Mouse (Mus musculus) liver, postnatal 0 days (tissue): ENCODE measurements around the gene Col15a1. TPM values are rescaled to one million over a fixed set of nuclear protein-coding genes. Genes with fewer than 3 reads are reported as not detected.

Experiments used
- ATAC-seq: fragments of 200-750 bp; cut with Nextera tagmentation; 2 replicates; pipeline ENCODE4 v1.8.0; 2017; ENCODE audit warnings: mild to moderate bottlenecking, moderate library complexity
- DNase-seq: peaks from one replicate; pipeline ENCODE4 v3.0.0-alpha.2; 2016
- H3K27ac ChIP-seq: fragments of 300-500 bp; sonication (generic); 2 replicates; pipeline ENCODE4 v1.5.1; 2014; ENCODE audit warnings: antibody characterized with exemption, moderate library complexity, mild to moderate bottlenecking, low read depth
- H3K27me3 ChIP-seq: fragments of 300-500 bp; sonication (generic); 2 replicates; pipeline ENCODE4 v1.6.1; 2014; ENCODE audit warnings: low read length, control low read depth, mixed read lengths; ENCODE audit not compliant: insufficient read depth
- H3K36me3 ChIP-seq: fragments of 300-500 bp; sonication (generic); replicated peaks from 2 replicates; pipeline ENCODE4 v1.6.1; 2014; ENCODE audit warnings: mild to moderate bottlenecking, control low read depth, low read length, moderate library complexity, mixed read lengths; ENCODE audit not compliant: insufficient read depth
- H3K4me1 ChIP-seq: fragments of 300-500 bp; sonication (generic); 2 replicates; pipeline ENCODE4 v1.6.1; 2014; ENCODE audit warnings: antibody characterized with exemption, mild to moderate bottlenecking, control low read depth; ENCODE audit not compliant: insufficient read depth
- H3K4me2 ChIP-seq: fragments of 300-500 bp; sonication (generic); 2 replicates; pipeline ENCODE4 v1.6.1; 2014; ENCODE audit warnings: low read depth, mild to moderate bottlenecking, low read length, moderate library complexity, mixed read lengths
- H3K4me3 ChIP-seq: fragments of 300-500 bp; sonication (generic); 2 replicates; pipeline ENCODE4 v1.5.1; 2014; ENCODE audit warnings: low read depth, low read length
- H3K9ac ChIP-seq: fragments of 300-500 bp; sonication (generic); replicated peaks from 2 replicates; pipeline ENCODE4 v1.6.1; 2014; ENCODE audit warnings: mild to moderate bottlenecking, moderate library complexity
- H3K9me3 ChIP-seq: fragments of 300-500 bp; sonication (generic); 2 replicates; pipeline ENCODE4 v1.6.1; 2016; ENCODE audit warnings: mild to moderate bottlenecking, control low read depth, low read length, mixed read lengths
- CTCF ChIP-seq: sonication (generic); IDR thresholded peaks from 2 replicates; pipeline ENCODE4 v1.5.1; 2016; ENCODE audit warnings: antibody characterized with exemption, low read depth
- EP300 ChIP-seq: IDR thresholded peaks from 2 replicates; pipeline ENCODE4 v1.6.1; 2016; ENCODE audit warnings: antibody characterized with exemption, low read depth, mild to moderate bottlenecking
- WGBS: fragments of 180-500 bp; shearing (Covaris S2); extraction: QIAGEN DNeasy Blood & Tissue Kit; methylation state at CpG from one replicate; pipeline ENCODE4 v1.1.7; 2014; ENCODE audit not compliant: insufficient replicate concordance; 5-methylcytosine and 5-hydroxymethylcytosine counted together
- polyA plus RNA-seq: library from polyadenylated mRNA; unstranded; fragments of >200 nt; fragmentation: Nextera tagmentation; extraction: Ambion mirVana; gene quantifications from 2 replicates; pipeline ENCODE4 v1.2.1, GENCODE M21; 2015

Col15a1 gene
- polyA plus RNA-seq, 1 experiment from 2014 or later: 0.28 TPM

- Histone ChIP-seq H3K36me3 (no peaks in the 10 kb centered on the region), H3K4me1 (peaks cover 19% of the 10 kb centered on the region), H3K27ac (no peak overlapping the region), H3K9me3 (no peaks in the 10 kb centered on the region), H3K4me3 (peak overlapping the region; percentile 95), H3K4me2 (peak overlapping the region; percentile 100), H3K9ac (no peak overlapping the region), H3K27me3 (no peaks in the 10 kb centered on the region)
- 48% methylated on average over 3 of the region's 3 CpGs for WGBS
- DNase-seq (no peak), ATAC-seq (no peak)
- TF ChIP-seq EP300 (no peak), CTCF (no peak)
Observed at GRCm38 (mm10) chr4:47354304-47354703, 146.3 kb downstream of the Col15a1 start.

GRCm38 (mm10) chr4:47362662-47363061 lies 154.7 kb downstream of the Col15a1 start:
- Histone ChIP-seq H3K4me1 (peaks cover 4% of the 10 kb centered on the region; the same call in 1 of the 2 replicates), H3K9me3 (peaks cover 2% of the 10 kb centered on the region; the same call in 1 of the 2 replicates), H3K36me3 (no peaks in the 10 kb centered on the region), H3K9ac (no peak overlapping the region), H3K4me3 (no peak overlapping the region), H3K27me3 (no peaks in the 10 kb centered on the region), H3K4me2 (no peak overlapping the region), H3K27ac (no peak overlapping the region)
- TF ChIP-seq EP300 (no peak), CTCF (no peak)
- 78% methylated on average over 2 of the region's 2 CpGs for WGBS
- ATAC-seq (no peak), DNase-seq (no peak)

Other genes starting within 250 kb of the Col15a1 start
- 0.11 and 0.20 TPM in 2 replicates for gene Gabbr2, start 216.3 kb upstream of the Col15a1 start, polyA plus RNA-seq
- 0.07 and 0.14 TPM in 2 replicates for gene Anks6, start 150.7 kb upstream of the Col15a1 start, polyA plus RNA-seq
- 0.63 and 0.69 TPM in 2 replicates for gene Galnt12, start 116.3 kb upstream of the Col15a1 start, polyA plus RNA-seq
- gene Tgfbr1, start 145.1 kb downstream of the Col15a1 start, polyA plus RNA-seq: 3.7 and 5.2 TPM in 2 replicates